Mouse (Mus musculus): Measurements from ENCODE around the gene Arhgap15.

Gene Arhgap15

GRCm38 (mm10) chr2:44184476-44184875, 435.9 kb downstream of the Arhgap15 start:
- DNase-seq (ENCODE audit: low spot score) = no peak

DNA sequence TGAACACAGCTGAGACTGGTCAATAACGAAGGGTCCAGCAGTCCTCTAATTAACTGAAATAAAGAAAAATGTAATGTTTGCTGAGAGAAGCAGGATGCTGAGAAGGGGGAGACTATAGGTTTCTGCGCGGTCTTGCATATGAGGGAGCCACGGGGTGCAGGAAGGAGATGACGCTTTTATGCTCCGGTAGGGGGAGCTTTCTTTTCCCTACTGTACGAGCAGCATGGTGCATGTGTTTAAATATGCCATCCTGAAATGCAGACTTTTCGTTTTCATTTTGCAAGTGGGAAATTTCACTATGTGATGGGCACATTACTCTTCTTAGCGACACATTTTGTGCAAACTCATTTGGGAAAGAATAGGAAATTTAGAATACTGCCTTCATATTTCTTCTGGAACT, 442.1 kb downstream of the Arhgap15 start:
- no peak for DNase-seq (ENCODE audit: low spot score)

DNA sequence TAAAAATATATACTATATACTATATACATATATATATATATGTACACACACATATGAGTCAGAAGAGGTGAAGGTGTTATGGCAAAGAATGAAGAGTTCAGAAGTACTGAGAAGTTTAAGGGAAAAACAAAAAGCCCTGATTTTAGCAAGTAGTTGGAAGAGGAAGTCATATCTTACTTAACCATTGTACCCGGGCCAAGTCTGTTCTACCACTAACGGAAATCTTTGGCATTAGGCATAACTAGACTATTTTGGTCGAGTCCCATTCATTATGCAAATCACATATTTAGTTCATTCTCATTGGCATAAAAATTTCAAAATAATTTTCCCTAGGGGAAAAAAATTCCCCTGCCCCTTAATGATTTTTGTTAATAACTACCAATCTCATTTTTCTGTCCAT, 443.4 kb downstream of the Arhgap15 start:
- DNase-seq (ENCODE audit: low spot score) = no peak

DNA sequence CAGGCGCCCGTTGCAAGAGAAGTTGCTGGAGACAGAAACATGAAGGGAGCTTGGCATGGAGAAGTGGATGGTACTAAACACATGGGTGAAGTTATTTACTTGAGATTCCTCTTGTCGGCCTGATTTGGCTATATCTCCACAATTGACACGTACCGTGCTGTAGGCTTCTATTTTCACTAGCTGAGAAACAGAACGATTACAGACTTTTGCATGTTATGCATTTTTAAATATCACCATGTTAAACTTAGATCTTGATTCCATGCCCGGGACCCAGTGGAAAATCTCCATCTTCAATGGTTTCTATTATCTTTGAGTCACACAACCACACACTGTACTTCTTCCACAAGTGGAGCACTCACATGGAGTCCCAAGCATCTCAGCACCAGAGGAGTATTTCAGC, 466.9 kb downstream of the Arhgap15 start:
- DNase-seq (ENCODE audit: low spot score) = peak; percentile 32

DNA sequence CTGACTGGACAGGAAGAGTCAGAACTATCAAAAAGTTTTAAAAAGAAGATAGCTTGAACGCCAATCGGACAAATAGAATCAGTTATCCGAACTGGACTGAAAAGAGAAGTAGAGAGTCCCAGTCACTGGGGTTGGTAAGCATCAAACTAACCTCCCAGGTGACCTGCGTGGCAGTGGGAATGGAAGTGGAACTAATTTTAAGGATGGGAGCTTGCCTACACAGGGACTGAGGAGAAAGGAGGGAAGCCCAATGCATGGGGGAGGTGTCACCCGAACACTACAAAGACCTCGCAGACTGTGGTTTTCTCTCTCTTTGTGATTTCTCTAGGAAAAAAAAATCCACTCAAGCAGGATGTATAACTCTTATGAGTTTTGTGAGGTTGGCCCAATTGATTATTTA, 469.2 kb downstream of the Arhgap15 start:
- no peak for DNase-seq (ENCODE audit: low spot score)

DNA sequence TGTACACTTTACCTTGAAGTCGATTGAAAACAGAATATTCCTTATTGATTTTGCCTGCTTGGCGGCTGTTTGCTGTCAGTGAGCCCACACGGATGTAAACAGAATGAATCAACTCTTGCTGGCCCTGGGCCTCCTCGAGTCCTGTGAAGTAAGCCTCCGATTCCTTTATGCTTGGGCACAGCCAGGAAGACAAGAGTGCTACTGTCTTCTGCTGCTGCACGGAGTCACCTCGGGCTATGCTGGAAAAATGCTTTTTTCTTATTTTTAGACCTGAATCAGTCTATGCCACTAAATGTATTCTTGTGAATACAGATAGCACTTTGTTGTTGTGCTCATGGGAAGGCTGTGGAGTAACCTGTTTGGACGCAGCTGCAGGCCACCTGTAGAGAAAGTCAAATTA, 469.7 kb downstream of the Arhgap15 start:
- DNase-seq (ENCODE audit: low spot score) = no peak

DNA sequence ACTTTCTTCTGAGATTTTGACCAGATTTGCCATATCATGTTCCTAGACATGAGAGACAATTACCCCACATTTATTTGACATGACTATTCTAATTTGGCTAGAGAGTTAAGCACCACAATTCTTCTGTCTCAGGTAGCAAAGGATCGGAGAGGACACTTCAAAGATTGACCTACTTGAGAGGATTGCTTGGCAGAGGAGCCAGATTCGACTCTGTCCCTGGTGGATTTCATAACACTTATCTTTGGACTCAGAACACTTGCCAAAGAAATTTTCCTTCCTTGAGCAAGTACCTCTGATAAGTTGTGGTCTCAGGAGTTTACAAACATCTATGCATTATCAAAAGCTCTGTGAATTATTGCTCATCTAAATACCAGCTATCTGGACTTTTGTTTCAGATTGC, 473.1 kb downstream of the Arhgap15 start:
- DNase-seq (ENCODE audit: low spot score) = no peak

DNA sequence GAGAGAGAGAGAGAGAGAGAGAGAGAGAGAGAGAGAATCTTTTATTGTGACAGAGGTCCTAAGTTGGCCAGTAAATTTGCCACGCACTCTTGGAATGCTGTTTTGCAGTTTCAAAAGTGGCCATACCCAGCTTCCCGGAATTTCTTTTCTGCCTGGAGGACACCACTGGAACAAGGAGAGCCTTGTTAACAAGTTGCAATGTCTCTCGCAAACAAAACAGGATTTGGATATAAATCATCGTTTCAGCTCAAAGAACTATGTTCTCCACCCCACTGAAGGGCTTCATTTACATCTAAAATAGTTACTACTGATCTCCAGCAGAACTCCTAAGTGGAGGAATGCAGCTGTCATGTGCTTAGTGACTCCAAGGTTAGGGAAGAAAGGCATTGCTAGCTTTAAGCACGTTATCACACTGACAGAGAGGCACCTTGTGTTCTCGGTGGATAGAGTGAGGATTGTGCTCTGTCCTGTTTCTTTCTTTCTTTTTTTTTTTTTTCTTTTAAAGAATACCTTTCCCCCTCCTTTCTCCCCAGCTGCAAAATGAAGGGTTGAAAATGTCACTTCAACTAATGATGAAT, 473.6 kb downstream of the Arhgap15 start:
- DNase-seq (ENCODE audit: low spot score) = no peak

DNA sequence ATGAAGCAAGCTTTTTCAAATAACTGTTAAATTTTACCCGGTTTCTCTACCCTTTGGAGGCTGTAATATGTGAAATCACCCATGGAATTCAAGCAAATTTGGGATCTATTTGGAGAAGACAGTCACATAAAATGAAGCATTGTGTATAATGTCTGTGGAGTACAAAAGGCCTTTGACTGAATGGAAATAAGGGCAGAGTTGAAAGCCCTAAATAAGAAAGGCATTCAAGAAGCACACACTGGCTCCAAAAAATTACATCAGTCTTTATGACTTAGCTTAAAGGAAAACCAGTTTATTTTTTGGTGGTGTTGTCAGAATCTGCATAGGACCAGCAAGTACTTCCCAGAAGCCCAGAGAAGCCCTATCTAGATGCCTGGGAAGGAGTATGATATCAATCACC, 486.2 kb downstream of the Arhgap15 start:
- DNase-seq (ENCODE audit: low spot score) = no peak

DNA sequence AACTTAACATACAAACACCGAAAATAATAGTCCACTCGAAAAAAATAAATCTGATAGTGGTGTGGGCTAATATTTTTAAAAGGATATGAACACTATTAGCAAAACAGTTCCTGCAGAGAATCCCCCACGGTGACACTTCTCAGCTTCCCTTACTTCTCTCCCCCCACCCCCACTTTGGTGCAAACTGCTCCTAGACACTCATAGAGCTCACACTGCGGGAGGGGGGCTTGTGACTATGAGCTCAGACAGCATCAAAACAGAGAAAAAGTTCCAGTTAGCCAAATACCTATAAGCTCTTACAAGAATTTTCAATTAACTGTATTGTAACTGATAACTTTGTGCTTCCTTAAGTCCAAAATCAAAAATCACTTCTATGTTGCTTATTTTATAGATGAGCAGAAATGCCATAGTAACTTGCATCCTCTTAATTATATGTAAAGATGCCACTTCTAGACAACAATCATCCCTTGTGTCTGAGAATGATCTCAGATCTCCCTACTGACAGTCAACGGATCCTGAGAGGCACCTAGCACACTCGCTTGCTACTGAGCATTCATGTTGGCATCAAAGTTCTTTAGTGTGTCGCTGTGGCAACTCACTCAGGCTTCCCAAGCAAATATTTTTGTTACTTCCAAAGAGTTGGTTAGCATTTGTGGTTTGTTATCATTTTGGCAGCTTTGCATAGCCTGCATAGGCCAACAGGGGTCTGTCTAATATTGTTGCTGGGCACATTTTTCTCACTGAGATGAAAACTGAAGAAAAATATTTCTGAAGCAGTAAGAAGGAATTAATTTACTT, 493.2 kb downstream of the Arhgap15 start:
- no peak for DNase-seq (ENCODE audit: low spot score)

- DNase-seq (ENCODE audit: low spot score) = no peak
Measured at GRCm38 (mm10) chr2:44242628-44243255, 494.1 kb downstream of the Arhgap15 start.

DNA sequence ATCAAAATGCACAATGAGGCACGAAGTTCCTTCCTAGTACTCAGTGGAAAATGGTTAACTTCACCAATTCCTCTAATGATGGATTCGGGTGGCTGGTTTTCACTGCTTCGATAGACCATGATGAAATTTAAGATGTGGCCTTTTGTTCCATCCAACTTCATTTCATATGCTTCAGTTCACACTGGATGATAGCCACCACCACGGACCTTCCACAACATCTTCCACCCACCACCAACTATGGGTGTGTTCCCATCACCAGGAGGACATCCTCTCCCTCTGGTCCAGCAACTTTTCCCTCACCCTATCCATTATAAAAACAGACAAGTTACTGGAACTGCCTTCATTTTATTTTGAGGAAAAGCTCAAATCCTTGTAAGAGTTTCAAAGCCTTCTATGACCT, 506.7 kb downstream of the Arhgap15 start:
- no peak for DNase-seq (ENCODE audit: low spot score)

DNA sequence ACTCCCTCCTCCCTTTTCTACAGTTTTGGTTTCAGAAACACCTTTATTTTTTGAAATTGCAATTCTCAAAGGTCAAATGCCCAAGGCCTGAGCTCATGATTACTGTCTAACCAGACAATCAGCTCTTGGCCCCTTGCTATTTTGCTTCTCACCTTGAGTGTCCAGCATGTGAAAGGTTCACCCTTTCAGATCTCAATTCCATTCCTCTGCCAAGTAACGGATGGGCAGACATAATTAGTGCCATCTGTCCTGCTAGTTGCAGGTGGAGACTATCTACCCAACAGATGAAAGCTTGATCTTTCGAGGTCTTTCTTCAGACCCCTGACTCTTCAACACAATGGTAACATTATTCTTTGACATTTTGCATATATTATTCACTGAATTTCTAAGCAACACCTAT, 509.3 kb downstream of the Arhgap15 start:
- DNase-seq (ENCODE audit: low spot score) = no peak

DNA sequence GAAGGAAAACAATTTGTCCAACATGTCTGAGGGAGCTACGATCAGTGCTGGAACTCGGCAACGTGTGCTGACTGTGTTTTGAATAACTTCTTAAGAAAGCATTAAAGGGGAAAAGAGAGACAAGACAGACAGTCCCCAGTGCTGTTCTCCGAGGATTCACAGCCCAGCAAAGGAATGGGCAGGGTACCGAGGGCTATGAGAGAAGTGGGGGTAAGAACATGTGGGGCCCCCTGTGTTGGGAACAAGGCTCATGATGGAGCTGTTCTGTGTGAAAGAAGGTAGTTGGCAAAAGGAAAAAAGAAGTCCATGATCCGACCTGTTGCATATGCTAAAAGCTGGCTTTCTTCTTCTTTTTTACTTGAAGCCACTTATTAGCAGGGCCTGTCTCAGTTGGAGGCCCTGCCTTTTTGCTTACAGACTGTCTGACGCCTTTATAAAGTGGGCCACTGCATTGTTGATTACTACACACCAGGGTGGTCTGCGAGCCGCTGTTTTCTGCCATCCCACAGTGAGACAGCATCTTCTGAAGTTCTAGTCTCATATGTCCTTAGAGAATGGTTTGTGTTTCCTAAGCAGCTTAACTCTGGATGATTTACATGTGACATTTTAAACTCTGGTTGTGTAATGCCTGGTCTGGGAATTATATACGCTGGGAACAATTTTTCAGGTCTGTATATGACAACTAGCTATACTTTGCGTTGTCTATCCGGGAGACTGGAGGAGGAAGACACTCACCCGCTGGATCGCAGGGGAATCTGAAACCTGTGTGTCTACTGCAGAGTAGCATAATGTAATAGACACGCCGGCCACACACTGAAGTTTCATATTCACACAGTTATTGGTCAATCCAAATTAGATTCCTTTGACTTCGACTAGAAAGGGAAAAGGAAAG, 523.1 kb downstream of the Arhgap15 start:
- DNase-seq (ENCODE audit: low spot score) = no peak

- DNase-seq (ENCODE audit: low spot score) = no peak
Measured at GRCm38 (mm10) chr2:44272606-44273005, 524.0 kb downstream of the Arhgap15 start.

DNA sequence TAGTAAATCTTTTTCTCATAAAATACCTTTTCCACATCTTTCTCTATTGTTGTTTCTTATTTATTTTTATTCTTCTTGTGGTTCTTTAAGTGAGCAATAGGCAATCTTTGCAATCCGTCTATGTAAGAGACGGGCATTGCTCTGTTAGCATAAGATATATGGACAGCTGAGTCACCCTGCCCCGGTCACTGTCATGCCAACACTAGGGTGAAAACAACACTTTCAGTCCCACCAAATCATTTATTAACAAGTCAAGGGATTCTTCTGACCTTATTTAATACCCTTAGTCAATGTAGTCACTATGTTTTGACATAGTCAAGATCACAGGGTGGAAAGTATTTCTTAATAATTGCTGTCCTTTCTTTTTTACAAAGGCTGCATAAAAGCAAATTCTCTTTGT, 525.8 kb downstream of the Arhgap15 start:
- DNase-seq (ENCODE audit: low spot score) = no peak

DNA sequence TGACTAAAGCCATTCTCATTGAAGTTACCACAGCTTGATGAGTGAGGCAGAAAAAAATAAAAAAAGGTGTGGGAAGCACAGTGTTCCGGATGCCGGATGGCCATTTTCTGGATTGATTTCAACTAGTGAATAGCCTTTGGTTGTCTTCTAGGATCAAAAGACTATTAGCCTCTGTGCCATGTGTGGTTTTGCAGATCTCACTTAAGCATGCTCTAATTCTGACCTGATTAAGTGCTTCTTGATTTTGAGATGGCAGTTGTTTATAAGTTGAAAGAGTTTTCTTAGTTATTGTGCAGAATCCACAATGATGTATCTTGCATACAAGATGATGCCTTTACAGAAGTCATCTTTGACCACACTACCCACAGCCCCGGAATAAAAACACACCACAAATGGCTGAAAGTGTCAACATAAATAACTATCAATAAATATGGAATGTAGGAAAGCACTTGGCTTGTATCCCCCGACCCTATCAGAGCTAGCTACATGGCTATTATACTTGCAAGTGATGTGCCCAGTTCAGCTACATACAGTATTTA, 537.6 kb downstream of the Arhgap15 start:
- DNase-seq (ENCODE audit: low spot score) = no peak

DNA sequence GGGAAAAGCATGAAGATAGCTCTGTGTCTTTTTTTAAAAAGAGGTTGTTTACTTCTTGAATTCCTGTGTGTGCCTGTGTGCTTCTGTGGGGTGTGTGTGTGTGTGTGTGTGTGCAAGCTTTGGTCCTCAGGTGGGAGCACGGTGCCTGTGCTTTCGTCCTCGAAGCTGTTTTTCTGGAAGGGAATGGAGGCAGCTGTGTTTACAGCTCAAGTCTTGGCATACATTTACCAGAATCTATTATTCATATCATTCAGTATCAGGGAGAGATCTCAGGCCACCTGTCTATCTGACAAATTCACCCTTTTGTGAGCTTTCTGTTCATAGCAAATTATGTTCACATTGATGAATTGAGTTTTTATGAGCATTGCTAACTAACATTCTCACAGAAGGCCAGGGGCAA, 550.5 kb downstream of the Arhgap15 start:
- DNase-seq (ENCODE audit: low spot score) = no peak

GRCm38 (mm10) chr2:44299909-44300308, 551.3 kb downstream of the Arhgap15 start:
- no peak for DNase-seq (ENCODE audit: low spot score)

DNA sequence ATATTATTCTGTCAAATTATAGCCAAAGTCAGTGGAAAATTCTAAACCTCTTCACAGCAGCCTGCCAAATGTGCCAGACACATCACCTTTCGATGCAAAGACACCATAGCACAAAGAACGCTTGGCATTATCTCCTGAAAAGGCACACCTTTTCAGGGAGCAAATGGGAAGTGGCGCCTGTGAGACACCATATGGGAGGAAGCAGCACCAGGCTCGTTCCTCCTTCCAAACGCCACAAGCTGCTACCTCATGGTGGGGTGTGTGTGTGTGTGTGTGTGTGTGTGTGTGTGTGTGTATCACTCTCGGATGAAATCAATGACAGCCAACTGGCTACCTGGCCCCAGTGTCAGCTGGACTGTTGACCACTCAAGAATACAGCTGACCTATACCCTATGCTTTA, 551.8 kb downstream of the Arhgap15 start:
- no peak for DNase-seq (ENCODE audit: low spot score)

GRCm38 (mm10) chr2:44304261-44304970, 555.8 kb downstream of the Arhgap15 start:
- DNase-seq (ENCODE audit: low spot score) = no peak
